10 mouse cellular contexts compared by ENCODE assay signal in genomic region chr2:49755054-49755453, GRCm38 (mm10). TPM values are rescaled to one million over a fixed set of nuclear protein-coding genes. Genes with fewer than 3 reads are reported as not detected.
DNase-seq lines count a peak whose midpoint lies in the region; ATAC-seq and TF ChIP-seq lines count a peak whose summit lies in the region.
"Had no signal": no experiment of that assay in that cellular context is flagged by ENCODE, and none has a peak within 500 bp of the region (broad histone marks: within the 10 kb centered on the region; RNA-seq: fewer than 3 reads in every experiment).

No protein-coding gene starts in this region.

- no peak for ATAC-seq in limb, embryonic 11.5 days (ENCODE audit: insufficient number of reproducible peaks, low FRiP score, low TSS enrichment, low read depth)
- 0 out of 2 replicates have a peak, but pooled peaks have one; percentile 56 for ATAC-seq in hindbrain, embryonic 14.5 days (ENCODE audit: low FRiP score)
- no peak for ATAC-seq in intestine, embryonic 16.5 days
- no peak for ATAC-seq in lung, postnatal 0 days

- H3K4me1 ChIP-seq in limb, embryonic 11.5 days (ENCODE audit: control insufficient read depth, insufficient read depth, low read length): no peaks in the 10 kb centered on the region
- no peaks in the 10 kb centered on the region; the same call in 1 of the 2 replicates for H3K4me1 ChIP-seq in limb, embryonic 10.5 days
- peaks cover 4% of the 10 kb centered on the region; the same call in 1 of the 2 replicates for H3K4me1 ChIP-seq in hindbrain, embryonic 14.5 days (replicated peaks; ENCODE audit: control insufficient read depth, insufficient read depth, low read length)
- H3K4me1 ChIP-seq in intestine, embryonic 16.5 days (ENCODE audit: control insufficient read depth, insufficient read depth, low read length): no peaks in the 10 kb centered on the region; the same call in 1 of the 2 replicates
- H3K4me1 ChIP-seq in lung, postnatal 0 days (ENCODE audit: insufficient read depth, low read depth, low read length): no peaks in the 10 kb centered on the region

- no peak overlapping the region for H3K4me3 ChIP-seq in limb, embryonic 11.5 days (ENCODE audit: low read depth, low read length)
- H3K4me3 ChIP-seq in limb, embryonic 10.5 days: no peak overlapping the region
- H3K4me3 ChIP-seq in hindbrain, embryonic 14.5 days (replicated peaks; ENCODE audit: low read length): no peak overlapping the region
- H3K4me3 ChIP-seq in intestine, embryonic 16.5 days (ENCODE audit: low read length): no peak overlapping the region
- H3K4me3 ChIP-seq in lung, postnatal 0 days (ENCODE audit: low read depth, low read length): no peak overlapping the region

- no peak overlapping the region for H3K9ac ChIP-seq in limb, embryonic 11.5 days (ENCODE audit: low read length)
- no peak overlapping the region for H3K9ac ChIP-seq in hindbrain, embryonic 14.5 days
- H3K9ac ChIP-seq in intestine, embryonic 16.5 days (ENCODE audit: low read depth, low read length): no peak overlapping the region
- no peak overlapping the region for H3K9ac ChIP-seq in lung, postnatal 0 days (replicated peaks; ENCODE audit: low read depth)
- H3K9ac ChIP-seq: liver, embryonic 14.5 days had no signal

- WGBS in limb, embryonic 11.5 days: 62% methylated on average over 2 of the region's 2 CpGs
- 71% methylated on average over 2 of the region's 2 CpGs for WGBS in limb, embryonic 10.5 days
- 68% methylated on average over 2 of the region's 2 CpGs for WGBS in hindbrain, embryonic 14.5 days
- WGBS in intestine, embryonic 16.5 days: 51% methylated on average over 2 of the region's 2 CpGs
- WGBS in lung, postnatal 0 days: 44% methylated on average over 2 of the region's 2 CpGs

- no peaks in the 10 kb centered on the region for H3K9me3 ChIP-seq in limb, embryonic 11.5 days (ENCODE audit: control insufficient read depth, low read length)
- H3K9me3 ChIP-seq in limb, embryonic 10.5 days (replicated peaks): no peaks in the 10 kb centered on the region
- no peaks in the 10 kb centered on the region for H3K9me3 ChIP-seq in hindbrain, embryonic 14.5 days (ENCODE audit: control insufficient read depth, low read length)
- H3K9me3 ChIP-seq in intestine, embryonic 16.5 days (ENCODE audit: control insufficient read depth, low read length): no peaks in the 10 kb centered on the region
- H3K9me3 ChIP-seq in lung, postnatal 0 days (ENCODE audit: low read length): no peaks in the 10 kb centered on the region

- H3K27ac ChIP-seq in limb, embryonic 11.5 days (replicated peaks; ENCODE audit: low read depth, low read length): no peak overlapping the region
- no peak overlapping the region for H3K27ac ChIP-seq in limb, embryonic 10.5 days
- no peak overlapping the region for H3K27ac ChIP-seq in hindbrain, embryonic 14.5 days
- no peak overlapping the region for H3K27ac ChIP-seq in intestine, embryonic 16.5 days (ENCODE audit: low read length)
- H3K27ac ChIP-seq in lung, postnatal 0 days (ENCODE audit: low read length): no peak overlapping the region
- H3K27ac ChIP-seq: liver, embryonic 14.5 days had no signal

- no peak for TF ChIP-seq EP300 in lung, postnatal 0 days (IDR thresholded peaks at IDR 0.05)

- no peak for TF ChIP-seq CTCF in lung, postnatal 0 days (IDR thresholded peaks at IDR 0.05)

- H3K36me3 ChIP-seq in limb, embryonic 11.5 days (ENCODE audit: control insufficient read depth, insufficient read depth, low read length): peaks cover 3% of the 10 kb centered on the region
- H3K36me3 ChIP-seq in limb, embryonic 10.5 days: peaks cover 77% of the 10 kb centered on the region
- H3K36me3 ChIP-seq in hindbrain, embryonic 14.5 days (replicated peaks; ENCODE audit: control insufficient read depth, insufficient read depth): peaks cover 92% of the 10 kb centered on the region
- H3K36me3 ChIP-seq in intestine, embryonic 16.5 days (ENCODE audit: control insufficient read depth, insufficient read depth, low read length): no peaks in the 10 kb centered on the region
- H3K36me3 ChIP-seq in lung, postnatal 0 days (ENCODE audit: insufficient read depth, low read length): no peaks in the 10 kb centered on the region

- H3K4me2 ChIP-seq in limb, embryonic 11.5 days (ENCODE audit: low read depth, severe bottlenecking): no peak overlapping the region
- no peak overlapping the region for H3K4me2 ChIP-seq in hindbrain, embryonic 14.5 days (replicated peaks)
- H3K4me2 ChIP-seq in intestine, embryonic 16.5 days (ENCODE audit: low read depth, low read length): no peak overlapping the region
- no peak overlapping the region for H3K4me2 ChIP-seq in lung, postnatal 0 days (replicated peaks; ENCODE audit: low read depth, low read length)

- no peaks in the 10 kb centered on the region for H3K27me3 ChIP-seq in limb, embryonic 11.5 days (ENCODE audit: control insufficient read depth, insufficient read depth, low read length)
- H3K27me3 ChIP-seq in limb, embryonic 10.5 days (ENCODE audit: low read depth, poor library complexity, severe bottlenecking): no peaks in the 10 kb centered on the region
- H3K27me3 ChIP-seq in hindbrain, embryonic 14.5 days (ENCODE audit: control insufficient read depth, insufficient read depth, low read length): no peaks in the 10 kb centered on the region
- no peaks in the 10 kb centered on the region for H3K27me3 ChIP-seq in intestine, embryonic 16.5 days (replicated peaks; ENCODE audit: control insufficient read depth, insufficient read depth, low read length)
- no peaks in the 10 kb centered on the region for H3K27me3 ChIP-seq in lung, postnatal 0 days (replicated peaks; ENCODE audit: insufficient read depth, low read length)

- DNase-seq in limb, embryonic 11.5 days (ENCODE audit: low spot score): peak; percentile 66
- no peak for DNase-seq in limb, embryonic 10.5 days (ENCODE audit: low spot score)
- DNase-seq in embryo, embryonic 9.5 days (ENCODE audit: extremely low spot score): peak; percentile 33
- no peak for DNase-seq in hindbrain, embryonic 14.5 days (ENCODE audit: low spot score)
- peak; percentile 58 for DNase-seq in retina, embryonic 14.5 days (ENCODE audit: low spot score)
- DNase-seq in spleen, postnatal 4 days (ENCODE audit: low spot score in 2 of 2): no peak
- no peak for DNase-seq in lung, postnatal 0 days (ENCODE audit: low spot score)
- DNase-seq: heart, postnatal 36 days had no signal

RNA-seq across cellular contexts. Expression of gene Lypd6b, which starts 32.4 kb away (rescaled TPM):
- 6.1 and 6.6 TPM in 2 replicates for polyA plus RNA-seq in limb, embryonic 11.5 days (2014; fragmentation: Nextera tagmentation; extraction: Ambion mirVana)
- polyA plus RNA-seq in limb, embryonic 10.5 days (2016; fragmentation: Nextera tagmentation; extraction: Ambion mirVana): 3.8 and 3.9 TPM in 2 replicates
- polyA plus RNA-seq in hindbrain, embryonic 14.5 days (2014; fragmentation: Nextera tagmentation; extraction: Ambion mirVana): 14.6 and 16.7 TPM in 2 replicates
- 2.0 and 2.6 TPM in 2 replicates for polyA plus RNA-seq in intestine, embryonic 16.5 days (2015; fragmentation: Nextera tagmentation; extraction: Ambion mirVana)
- 3.9 and 5.0 TPM in 2 replicates for polyA plus RNA-seq in lung, postnatal 0 days (2015; fragmentation: Nextera tagmentation; extraction: Ambion mirVana)

Comparison
In these comparisons a context has a peak if more than half of its experiments do, and no peak if none do; other contexts are left out.
1. DNase-seq: peak in limb, embryonic 11.5 days (single experiment), embryo, embryonic 9.5 days (single experiment) and retina, embryonic 14.5 days (single experiment); none in limb, embryonic 10.5 days (single experiment), hindbrain, embryonic 14.5 days (single experiment), spleen, postnatal 4 days (0 of 2) and lung, postnatal 0 days (single experiment).